Mouse (Mus musculus) brain, embryonic 14.5 days (tissue): Measurements from ENCODE around the gene Ap2m1. TPM values are rescaled to one million over a fixed set of nuclear protein-coding genes. Genes with fewer than 3 reads are reported as not detected.
"Not testable (repeated sequence)": the region's sequence is repeated elsewhere in the genome, so short reads cannot be mapped to it uniquely, and the experiment has no call there.

Experiments used
- DNase-seq: peaks from one replicate; pipeline ENCODE4 v3.0.0-alpha.2; 2011; ENCODE audit warnings: low read depth
- CTCF ChIP-seq: fragments of 200-500 bp; IDR thresholded peaks from 2 replicates; pipeline ENCODE4 v1.5.1; 2012; ENCODE audit warnings: inconsistent platforms, mild to moderate bottlenecking, moderate library complexity, borderline replicate concordance; ENCODE audit not compliant: insufficient read depth, insufficient read length; ENCODE audit errors: extremely low read depth
- POLR2A ChIP-seq: fragments of 200-500 bp; IDR thresholded peaks from 2 replicates; pipeline ENCODE4 v1.6.1; 2012; ENCODE audit warnings: mild to moderate bottlenecking, inconsistent platforms, borderline replicate concordance; ENCODE audit not compliant: poor library complexity, insufficient read depth, insufficient read length, severe bottlenecking; ENCODE audit errors: extremely low read depth
- polyA plus RNA-seq: library from polyadenylated mRNA; depleted of rRNA; stranded (reverse); fragments of >200 nt; gene quantifications from 2 replicates; pipeline ENCODE4 v1.2.3, GENCODE M21; 2012; rRNA removed

The Ap2m1 gene
- 1,266 and 1,281 TPM in 2 replicates for polyA plus RNA-seq

GRCm38 (mm10) chr16:20535296-20536080, at the start of gene Ap2m1:
Ap2m1 (plus strand) TSS chr16:20535478.
- DNase-seq: peak; percentile 100
- TF ChIP-seq POLR2A (peak; percentile 80; the same call in 1 of the 2 replicates), CTCF (no peak)

GRCm38 (mm10) chr16:20486048-20486447, 49.2 kb upstream of the Ap2m1 start:
- DNase-seq: peak; percentile 35
- no peak for TF ChIP-seq POLR2A
- no peak for TF ChIP-seq CTCF

- no peak for TF ChIP-seq CTCF
- TF ChIP-seq POLR2A: no peak
- DNase-seq: no peak
Measured at GRCm38 (mm10) chr16:20488151-20488550, 47.1 kb upstream of the Ap2m1 start.

- not testable (repeated sequence) for DNase-seq
Measured at GRCm38 (mm10) chr16:20488751-20489150, 46.5 kb upstream of the Ap2m1 start.

GRCm38 (mm10) chr16:20489233-20489632, 46.0 kb upstream of the Ap2m1 start:
- DNase-seq: no peak
- TF ChIP-seq POLR2A (no peak), CTCF (no peak)

GRCm38 (mm10) chr16:20490581-20490980, 44.7 kb upstream of the Ap2m1 start:
- TF ChIP-seq POLR2A (no peak), CTCF (0 out of 2 replicates have a peak, but pooled peaks have one; percentile 7)
- no peak for DNase-seq

- TF ChIP-seq POLR2A (no peak), CTCF (no peak)
- DNase-seq: no peak
Measured at GRCm38 (mm10) chr16:20491301-20491700, 44.0 kb upstream of the Ap2m1 start.

GRCm38 (mm10) chr16:20493452-20493851, 41.8 kb upstream of the Ap2m1 start:
- no peak for DNase-seq
- TF ChIP-seq CTCF: no peak

GRCm38 (mm10) chr16:20496671-20497600, 38.3 kb upstream of the Ap2m1 start:
- TF ChIP-seq POLR2A: no peak
- peak; percentile 72; the same call in 1 of the 2 replicates for TF ChIP-seq CTCF
- DNase-seq: peak; percentile 89

- TF ChIP-seq POLR2A: no peak
- TF ChIP-seq CTCF: no peak
Measured at GRCm38 (mm10) chr16:20497980-20498676, 37.1 kb upstream of the Ap2m1 start.

More at GRCm38 (mm10) chr16:20497980-20498676, 37.1 kb upstream of the Ap2m1 start:
- no peak for DNase-seq
